Mouse (Mus musculus) heart, adult 10 weeks (tissue): ENCODE data around the gene Kif7. TPM values are rescaled to one million over a fixed set of nuclear protein-coding genes. Genes with fewer than 3 reads are reported as not detected.

Experiments used
- polyA plus RNA-seq: library from polyadenylated mRNA; stranded (reverse); fragments of 350-450 nt; fragmentation: Illumina TruSeq; extraction: RNeasy Lipid Tissue Mini Kit (QIAGEN cat#74804); gene quantifications from one replicate; pipeline ENCODE4 v1.2.3, GENCODE M21; 2014; ENCODE audit warnings: low read depth, low replicate concordance

The Kif7 gene
- 1.3 TPM for polyA plus RNA-seq

GRCm38 (mm10) chr7:79715187-79715981 is at the start of gene Kif7:
TSS of gene Kif7 (minus strand) at chr7:79715720.

GRCm38 (mm10) chr7:79742659-79743536 is 27.4 kb upstream of the Kif7 start, which contains the start of the genes Pex11a and Wdr93:
TSS of gene Pex11a (minus strand) at chr7:79743131.
TSS of gene Wdr93 (plus strand) at chr7:79743163.

GRCm38 (mm10) chr7:79732622-79733021 is 17.1 kb upstream of the Kif7 start, which contains the start of gene Plin1:
TSS of gene Plin1 (minus strand) at chr7:79732903.

GRCm38 (mm10) chr7:79659578-79660290 is 55.8 kb downstream of the Kif7 start, which contains the start of gene Ticrr:
TSS of gene Ticrr (plus strand) at chr7:79660196.

Other genes with a start within 250 kb of the Kif7 start
- gene Polg, start 249.4 kb downstream of the Kif7 start, polyA plus RNA-seq = 63.8 TPM
- not detected for gene Rhcg, start 98.1 kb downstream of the Kif7 start, polyA plus RNA-seq
- gene Ticrr, start 55.5 kb downstream of the Kif7 start, polyA plus RNA-seq = not detected
- 9.8 TPM for gene Plin1, start 17.2 kb upstream of the Kif7 start, polyA plus RNA-seq
- gene Pex11a, start 27.4 kb upstream of the Kif7 start, polyA plus RNA-seq = 26.0 TPM
- gene Wdr93, start 27.4 kb upstream of the Kif7 start, polyA plus RNA-seq = 0.31 TPM
- not detected for gene Mesp1, start 78.1 kb upstream of the Kif7 start, polyA plus RNA-seq
- not detected for gene Mesp2, start 95.0 kb upstream of the Kif7 start, polyA plus RNA-seq
- gene Anpep, start 145.3 kb upstream of the Kif7 start, polyA plus RNA-seq = 17.2 TPM
- gene Ap3s2, start 204.9 kb upstream of the Kif7 start, polyA plus RNA-seq = 14.8 TPM
- gene Arpin, start 219.6 kb upstream of the Kif7 start, polyA plus RNA-seq = 14.6 TPM